Mouse (Mus musculus): Measurements from ENCODE around the gene Stxbp6.

Gene Stxbp6

GRCm38 (mm10) chr12:44872697-44873096, 201.8 kb downstream of the Stxbp6 start:
- in situ Hi-C loops (cut with MboI; ENCODE audit: low pct_unique_long_range_greater_than_20kb in 1 of 2, low sequenced_read_pairs in 2 of 2, unreplicated experiment in 1 of 2) = loop anchor here (25.0 kb wide), 1 partner anchor 290 kb away; no protein-coding TSS in a partner anchor

- in situ Hi-C loops (cut with MboI; ENCODE audit: low pct_unique_long_range_greater_than_20kb in 1 of 2, low sequenced_read_pairs in 2 of 2, unreplicated experiment in 1 of 2) = loop anchor here (25.0 kb wide), 1 partner anchor 297 kb away; no protein-coding TSS in a partner anchor
Measured at GRCm38 (mm10) chr12:44865442-44865841, 209.1 kb downstream of the Stxbp6 start.

DNA sequence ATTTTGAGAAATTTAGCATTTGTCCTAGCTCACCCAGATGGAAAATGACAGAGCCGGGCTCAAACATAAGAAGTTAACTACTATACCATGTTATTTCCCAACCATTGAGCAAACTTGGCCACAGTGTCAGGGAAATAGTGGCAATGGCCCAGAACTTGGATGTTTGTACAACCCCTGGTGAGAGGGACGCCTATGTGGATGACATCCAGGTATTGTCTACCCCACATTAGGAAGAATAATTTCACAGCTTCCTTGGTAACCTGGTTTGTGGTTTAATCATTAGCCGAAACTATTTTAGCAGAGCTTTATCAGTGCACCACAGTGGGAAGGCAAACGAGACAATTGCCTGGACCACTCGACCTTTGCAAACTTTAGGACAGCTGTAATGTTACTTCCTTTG, 215.1 kb downstream of the Stxbp6 start:
- in situ Hi-C loops (cut with MboI; ENCODE audit: low pct_unique_long_range_greater_than_20kb in 1 of 2, low sequenced_read_pairs in 2 of 2, unreplicated experiment in 1 of 2) = loop anchor here (25.0 kb wide), 1 partner anchor 303 kb away; no protein-coding TSS in a partner anchor

DNA sequence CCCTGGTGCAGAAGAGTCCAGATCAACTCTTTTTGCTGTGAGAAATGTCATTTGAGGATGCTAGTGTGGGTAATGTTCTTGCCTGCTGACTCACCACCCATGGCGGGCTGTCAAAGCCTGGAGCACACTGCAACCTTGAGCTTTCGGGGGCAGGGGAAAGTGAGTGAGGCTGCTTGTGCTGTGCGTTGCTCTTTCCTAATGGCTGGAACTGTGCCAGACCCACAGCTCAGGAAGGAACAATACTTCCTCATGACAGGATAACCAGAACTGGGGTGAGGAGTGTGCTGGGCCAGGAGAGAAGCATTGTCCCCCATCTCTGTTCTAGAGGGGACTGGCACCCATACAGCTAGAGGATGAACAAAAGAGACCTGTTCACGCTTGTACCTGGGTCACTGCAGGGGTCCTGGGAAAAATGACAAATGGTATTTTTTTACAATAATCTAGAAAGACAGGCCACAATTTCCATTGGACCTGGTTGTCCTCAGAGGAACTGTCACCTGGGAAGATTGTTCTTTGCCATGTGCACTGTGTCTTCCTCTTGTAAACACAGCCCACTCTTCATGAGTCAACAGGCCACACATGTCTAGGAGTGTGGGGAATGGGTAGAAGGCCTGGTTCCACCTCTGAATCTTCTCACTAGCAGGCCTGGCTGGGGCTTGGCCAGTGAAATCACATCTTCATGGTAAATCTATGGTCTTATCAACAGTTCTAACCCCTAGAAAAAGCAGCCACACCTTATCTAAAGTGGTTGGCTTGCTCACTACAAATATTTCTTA, 216.2 kb downstream of the Stxbp6 start:
- in situ Hi-C loops (cut with MboI; ENCODE audit: low pct_unique_long_range_greater_than_20kb in 1 of 2, low sequenced_read_pairs in 2 of 2, unreplicated experiment in 1 of 2) = loop anchor here (25.0 kb wide), 1 partner anchor 304 kb away; no protein-coding TSS in a partner anchor

DNA sequence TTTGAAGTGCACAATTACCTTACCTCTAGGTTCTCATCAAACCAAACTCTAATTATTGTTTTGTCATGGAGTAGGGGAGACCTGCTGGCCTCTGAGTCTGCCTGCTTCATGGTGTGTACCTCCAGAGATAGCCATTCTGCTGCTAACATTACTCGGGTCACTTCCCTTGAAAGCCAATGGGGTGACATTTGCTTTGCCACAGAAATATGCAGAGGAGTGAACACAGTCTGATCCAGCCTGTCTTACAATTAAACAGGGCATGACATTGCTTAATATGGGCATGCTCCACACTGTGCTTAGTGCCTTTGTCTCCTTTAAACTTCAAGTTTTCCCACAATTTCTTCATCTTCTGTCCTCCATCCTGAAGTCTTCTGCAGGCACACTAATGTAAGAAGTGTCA, 222.5 kb downstream of the Stxbp6 start:
- in situ Hi-C loops (cut with MboI; ENCODE audit: low pct_unique_long_range_greater_than_20kb in 1 of 2, low sequenced_read_pairs in 2 of 2, unreplicated experiment in 1 of 2) = loop anchor here (25.0 kb wide), 1 partner anchor 310 kb away; no protein-coding TSS in a partner anchor

- in situ Hi-C loops (cut with MboI; ENCODE audit: low pct_unique_long_range_greater_than_20kb in 1 of 2, low sequenced_read_pairs in 2 of 2, unreplicated experiment in 1 of 2) = loop anchor here (25.0 kb wide), 1 partner anchor 312 kb away; no protein-coding TSS in a partner anchor
Measured at GRCm38 (mm10) chr12:44850516-44850915, 224.0 kb downstream of the Stxbp6 start.

- in situ Hi-C loops (cut with MboI; ENCODE audit: low pct_unique_long_range_greater_than_20kb in 1 of 2, low sequenced_read_pairs in 2 of 2, unreplicated experiment in 1 of 2) = no loop called here
Measured at GRCm38 (mm10) chr12:44848483-44849221, 225.9 kb downstream of the Stxbp6 start.

- in situ Hi-C loops (cut with MboI; ENCODE audit: low pct_unique_long_range_greater_than_20kb in 1 of 2, low sequenced_read_pairs in 2 of 2, unreplicated experiment in 1 of 2) = no loop called here
Measured at GRCm38 (mm10) chr12:44840585-44840984, 233.9 kb downstream of the Stxbp6 start.

GRCm38 (mm10) chr12:44839594-44840373, 234.7 kb downstream of the Stxbp6 start:
- in situ Hi-C loops (cut with MboI; ENCODE audit: low pct_unique_long_range_greater_than_20kb in 1 of 2, low sequenced_read_pairs in 2 of 2, unreplicated experiment in 1 of 2) = no loop called here

DNA sequence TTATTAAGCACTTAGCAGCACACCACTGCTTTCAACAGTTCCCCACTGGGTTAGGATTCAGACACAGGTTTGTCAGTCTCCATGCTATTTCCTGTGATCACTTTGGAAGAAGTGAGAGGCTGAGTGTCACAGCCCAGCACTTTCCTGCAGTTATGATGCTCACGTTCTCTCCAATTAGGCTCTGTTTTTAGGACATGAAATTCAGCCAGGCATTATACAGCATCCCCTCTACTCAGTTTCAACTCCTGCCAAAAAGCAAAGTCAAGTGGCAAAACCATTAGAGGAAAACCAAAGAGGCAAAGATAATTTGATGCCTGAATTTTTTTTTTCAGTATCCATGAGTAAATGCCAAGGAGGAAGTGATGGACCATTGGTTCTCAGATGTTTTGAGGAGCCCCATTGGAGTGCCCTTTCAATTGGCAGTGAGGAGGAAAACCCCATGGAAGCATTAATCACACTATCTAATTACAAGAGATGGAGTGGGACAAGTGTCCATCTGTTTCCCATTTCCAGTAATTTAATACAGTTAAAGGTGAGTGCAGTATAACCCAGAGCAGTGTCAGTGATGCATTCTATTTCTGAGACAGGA, 238.5 kb downstream of the Stxbp6 start:
- in situ Hi-C loops (cut with MboI; ENCODE audit: low pct_unique_long_range_greater_than_20kb in 1 of 2, low sequenced_read_pairs in 2 of 2, unreplicated experiment in 1 of 2) = no loop called here

DNA sequence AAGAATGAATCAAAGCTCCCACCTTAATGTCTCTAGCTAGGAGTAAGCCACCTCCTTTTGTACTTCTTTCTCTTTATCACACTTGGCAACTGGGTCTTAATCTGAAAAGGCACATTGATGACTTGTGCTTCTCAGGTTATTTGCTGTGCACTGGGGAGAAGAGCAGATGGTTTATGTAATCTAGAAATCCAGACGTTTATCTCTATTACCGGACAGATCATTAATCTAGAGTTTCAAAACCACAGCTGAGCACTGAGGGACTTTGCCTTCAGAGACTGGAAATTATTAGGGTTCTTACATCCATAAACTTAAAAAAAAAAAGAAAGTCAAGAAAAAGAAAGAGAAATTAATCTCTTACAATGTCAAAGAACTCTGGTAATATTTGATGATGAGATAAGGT, 262.6 kb downstream of the Stxbp6 start:
- in situ Hi-C loops (cut with MboI; ENCODE audit: low pct_unique_long_range_greater_than_20kb in 1 of 2, low sequenced_read_pairs in 2 of 2, unreplicated experiment in 1 of 2) = no loop called here

DNA sequence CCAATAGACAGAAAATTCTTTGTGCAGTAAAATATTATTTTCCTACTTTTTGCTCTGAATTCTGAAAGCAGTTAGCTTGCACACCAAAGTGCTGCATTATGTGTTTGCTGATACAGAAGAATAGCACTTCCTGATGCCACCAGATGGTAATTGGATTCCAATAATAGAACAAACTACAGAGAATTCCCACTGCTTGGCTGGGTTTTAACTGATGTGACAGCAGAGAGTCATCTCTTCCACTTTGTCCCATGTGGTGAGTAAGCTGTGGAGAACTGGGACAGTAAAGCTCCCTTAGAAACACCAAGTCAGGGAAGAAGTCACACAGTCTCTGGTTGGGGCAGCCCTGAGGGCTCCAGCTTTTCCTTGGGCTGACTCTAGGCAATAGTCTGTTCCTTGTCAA, 270.3 kb downstream of the Stxbp6 start:
- in situ Hi-C loops (cut with MboI; ENCODE audit: low pct_unique_long_range_greater_than_20kb in 1 of 2, low sequenced_read_pairs in 2 of 2, unreplicated experiment in 1 of 2) = no loop called here

Measured in mouse embryonic stem cell (cell line).